Mouse (Mus musculus): ENCODE data around the gene Dab2ip. TPM values are rescaled to one million over a fixed set of nuclear protein-coding genes. Genes with fewer than 3 reads are reported as not detected.

Dab2ip gene
- polyA plus RNA-seq, 1 experiment from 2014 or later = 46.4 TPM

GRCm38 (mm10) chr2:35731671-35732449 is 173.8 kb downstream of the Dab2ip start:
- ATAC-seq (no peak), DNase-seq (ENCODE audit: low read depth, low spot score) (no peak)
- CTCF ChIA-PET = no interaction called here
- POLR2A ChIA-PET = interaction anchor here (0.5 kb wide), 1 partner anchor 79 kb away, joined by 3 read pairs; no protein-coding TSS in a partner anchor
- no peak for TF ChIP-seq CTCF (IDR thresholded peaks at IDR 0.05)
- H3K27me3 ChIP-seq = no peaks in the 10 kb centered on the region
- in situ Hi-C loops (cut with MboI; ENCODE audit: low pct_unique_long_range_greater_than_20kb) = loop anchor here (10.0 kb wide), 1 partner anchor 187 kb away; no protein-coding TSS in a partner anchor

GRCm38 (mm10) chr2:35735001-35735400 is 176.9 kb downstream of the Dab2ip start:
- POLR2A ChIA-PET = interaction anchor here (0.5 kb wide), 1 partner anchor 33 kb away, joined by 6 read pairs; no protein-coding TSS in a partner anchor
- DNase-seq (ENCODE audit: low read depth, low spot score) (no peak), ATAC-seq (no peak)
- in situ Hi-C loops (cut with MboI; ENCODE audit: low pct_unique_long_range_greater_than_20kb) = loop anchor here (10.0 kb wide), 1 partner anchor 190 kb away; no protein-coding TSS in a partner anchor
- H3K27me3 ChIP-seq = no peaks in the 10 kb centered on the region
- TF ChIP-seq CTCF (IDR thresholded peaks at IDR 0.05) = no peak
- CTCF ChIA-PET = interaction anchor here (1.4 to 3.1 kb wide), 2 partner anchors 11 to 77 kb away, joined by 3 to 8 read pairs; no protein-coding TSS in a partner anchor

GRCm38 (mm10) chr2:35736061-35736460 is 178.0 kb downstream of the Dab2ip start:
- no peaks in the 10 kb centered on the region for H3K27me3 ChIP-seq
- CTCF ChIA-PET = interaction anchor here (3.1 kb wide), 1 partner anchor 12 kb away, joined by 8 read pairs; no protein-coding TSS in a partner anchor
- POLR2A ChIA-PET = no interaction called here
- in situ Hi-C loops (cut with MboI; ENCODE audit: low pct_unique_long_range_greater_than_20kb) = loop anchor here (10.0 kb wide), 1 partner anchor 191 kb away; no protein-coding TSS in a partner anchor
- ATAC-seq (no peak), DNase-seq (ENCODE audit: low read depth, low spot score) (no peak)
- TF ChIP-seq CTCF (IDR thresholded peaks at IDR 0.05) = no peak

GRCm38 (mm10) chr2:35737467-35738027 is 179.5 kb downstream of the Dab2ip start:
- no peak for TF ChIP-seq CTCF (IDR thresholded peaks at IDR 0.05)
- ChIA-PET CTCF (interaction anchor here (1.0 kb wide), 1 partner anchor 82 kb away, joined by 3 read pairs; no protein-coding TSS in a partner anchor), POLR2A (no interaction called here)
- H3K27me3 ChIP-seq = no peaks in the 10 kb centered on the region
- DNase-seq (ENCODE audit: low read depth, low spot score) (no peak), ATAC-seq (no peak)
- in situ Hi-C loops (cut with MboI; ENCODE audit: low pct_unique_long_range_greater_than_20kb) = loop anchor here (10.0 kb wide), 1 partner anchor 193 kb away; no protein-coding TSS in a partner anchor

- POLR2A ChIA-PET = no interaction called here
- CTCF ChIA-PET = interaction anchor here (1.7 kb wide), 1 partner anchor 21 kb away, joined by 4 read pairs; no protein-coding TSS in a partner anchor
- no peak for TF ChIP-seq CTCF (IDR thresholded peaks at IDR 0.05)
Observed at GRCm38 (mm10) chr2:35739669-35740254, 181.7 kb downstream of the Dab2ip start.

GRCm38 (mm10) chr2:35745876-35746275 is 187.8 kb downstream of the Dab2ip start:
- in situ Hi-C loops (cut with MboI; ENCODE audit: low pct_unique_long_range_greater_than_20kb) = no loop called here
- H3K27me3 ChIP-seq = no peaks in the 10 kb centered on the region
- ATAC-seq = no peak
- no peak for DNase-seq (ENCODE audit: low read depth, low spot score)
- no peak for TF ChIP-seq CTCF (IDR thresholded peaks at IDR 0.05)
- CTCF ChIA-PET = interaction anchor here (0.9 to 1.2 kb wide), 3 partner anchors 12 to 55 kb away, joined by 3 read pairs; no protein-coding TSS in a partner anchor
- POLR2A ChIA-PET = no interaction called here

More at GRCm38 (mm10) chr2:35739669-35740254, 181.7 kb downstream of the Dab2ip start:
- H3K27me3 ChIP-seq = no peaks in the 10 kb centered on the region
- DNase-seq (ENCODE audit: low read depth, low spot score) (no peak), ATAC-seq (no peak)
- in situ Hi-C loops (cut with MboI; ENCODE audit: low pct_unique_long_range_greater_than_20kb) = loop anchor here (10.0 kb wide), 1 partner anchor 195 kb away; no protein-coding TSS in a partner anchor

- ChIA-PET CTCF (interaction anchor here (0.9 kb wide), 1 partner anchor 13 kb away, joined by 3 read pairs; no protein-coding TSS in a partner anchor), POLR2A (no interaction called here)
Observed at GRCm38 (mm10) chr2:35746638-35747037, 188.6 kb downstream of the Dab2ip start.

GRCm38 (mm10) chr2:35747371-35748035 is 189.4 kb downstream of the Dab2ip start:
- ChIA-PET POLR2A (no interaction called here), CTCF (no interaction called here)
- DNase-seq (ENCODE audit: low read depth, low spot score) (no peak), ATAC-seq (no peak)
- in situ Hi-C loops (cut with MboI; ENCODE audit: low pct_unique_long_range_greater_than_20kb) = no loop called here
- no peaks in the 10 kb centered on the region for H3K27me3 ChIP-seq
- TF ChIP-seq CTCF (IDR thresholded peaks at IDR 0.05) = no peak

More at GRCm38 (mm10) chr2:35746638-35747037, 188.6 kb downstream of the Dab2ip start:
- DNase-seq (ENCODE audit: low read depth, low spot score) (no peak), ATAC-seq (no peak)
- no peaks in the 10 kb centered on the region for H3K27me3 ChIP-seq
- no peak for TF ChIP-seq CTCF (IDR thresholded peaks at IDR 0.05)
- in situ Hi-C loops (cut with MboI; ENCODE audit: low pct_unique_long_range_greater_than_20kb) = no loop called here

GRCm38 (mm10) chr2:35750533-35751141 is 192.6 kb downstream of the Dab2ip start:
- ChIA-PET CTCF (no interaction called here), POLR2A (no interaction called here)
- DNase-seq (ENCODE audit: low read depth, low spot score) = no peak
- in situ Hi-C loops (cut with MboI; ENCODE audit: low pct_unique_long_range_greater_than_20kb) = no loop called here
- TF ChIP-seq CTCF (IDR thresholded peaks at IDR 0.05) = no peak
- H3K27me3 ChIP-seq = no peaks in the 10 kb centered on the region
- ATAC-seq = no peak
